Mouse (Mus musculus): ENCODE measurements at regions not wholly inside any gene's neighbourhood (a gene's known extent, or its start where the extent isn't known, plus 50 kb on each side); places are given as distances from the start of the nearest gene placed in this dataset.

DNA sequence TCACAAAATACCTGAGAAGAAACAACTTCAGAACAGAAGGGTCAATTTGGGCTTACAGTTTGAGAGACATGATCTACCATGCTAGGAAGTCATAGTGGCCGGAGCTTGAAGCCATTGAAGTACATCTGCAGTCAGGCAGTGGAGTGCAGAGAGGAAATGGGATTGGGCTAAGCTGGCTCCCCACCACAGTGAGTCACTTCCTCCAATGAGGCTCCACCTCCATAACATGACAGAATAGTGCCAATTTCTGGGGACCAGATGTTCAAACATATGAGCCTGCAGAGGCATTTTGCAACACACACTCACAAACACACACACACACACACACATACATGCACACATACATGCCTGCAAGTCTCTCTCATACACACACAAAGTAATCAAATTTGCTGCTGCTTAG lies 93.7 kb upstream of the Ppp1r26 start:
- no peak for DNase-seq

DNA sequence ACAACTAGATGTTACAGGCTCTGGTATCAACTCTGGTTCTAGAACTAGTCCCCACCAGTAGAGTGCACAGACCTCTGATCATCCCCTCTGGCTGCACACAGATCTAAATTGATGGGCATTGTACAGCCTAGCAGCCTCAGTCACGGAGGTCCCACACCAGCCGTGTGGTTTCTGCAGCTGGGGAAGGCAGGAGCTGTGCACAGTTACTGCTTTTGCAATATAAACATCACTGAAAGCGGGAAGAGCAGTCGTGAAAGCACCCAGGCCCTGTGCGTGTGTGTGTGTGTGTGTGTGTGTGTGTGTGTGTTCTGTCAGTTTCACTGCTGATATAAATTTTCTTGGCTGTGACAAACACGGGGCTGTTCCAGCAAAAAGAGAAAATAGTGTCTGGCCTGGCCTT lies 84.4 kb upstream of the Ppp1r26 start:
- no peak for DNase-seq

DNA sequence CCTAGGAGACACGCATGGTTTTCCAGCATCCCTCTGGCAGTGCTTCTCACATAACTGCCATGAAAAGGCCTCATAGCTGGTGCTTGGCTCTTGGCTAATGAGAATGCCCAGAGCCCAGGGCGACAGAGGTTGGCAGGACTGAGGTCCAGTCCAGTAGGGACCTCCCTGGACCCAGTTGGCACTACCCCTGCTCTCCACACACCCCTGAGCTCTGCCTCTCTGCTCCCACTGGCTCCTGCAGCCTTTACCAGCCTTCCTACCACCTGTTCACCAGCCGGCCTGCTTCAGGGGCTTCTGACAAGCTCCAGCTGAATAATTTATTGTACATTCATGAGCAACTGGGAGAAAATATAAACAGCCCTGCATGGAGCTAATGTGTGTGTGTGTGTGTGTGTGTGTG lies 82.0 kb upstream of the Ppp1r26 start:
- DNase-seq: no peak

DNA sequence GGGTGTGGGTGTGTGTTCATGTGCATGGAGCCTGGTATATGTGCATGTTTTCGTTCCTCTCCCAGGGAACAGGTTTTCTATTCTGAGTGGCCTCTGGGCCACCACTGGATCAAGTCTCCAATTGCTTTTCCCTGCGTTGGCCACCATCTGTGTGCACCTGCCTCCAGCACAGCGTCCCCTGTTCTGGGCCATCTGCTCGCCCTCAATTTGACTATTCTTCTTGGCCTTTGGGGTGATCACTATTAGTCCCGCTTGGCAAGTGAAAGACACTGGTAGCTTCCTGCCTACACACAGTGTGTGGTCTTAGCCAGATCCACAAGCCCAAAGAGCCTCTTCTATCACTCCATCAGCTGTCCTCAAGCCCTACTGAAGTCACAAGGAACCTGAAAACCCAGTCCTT lies 80.8 kb upstream of the Ppp1r26 start:
- DNase-seq: no peak

DNA sequence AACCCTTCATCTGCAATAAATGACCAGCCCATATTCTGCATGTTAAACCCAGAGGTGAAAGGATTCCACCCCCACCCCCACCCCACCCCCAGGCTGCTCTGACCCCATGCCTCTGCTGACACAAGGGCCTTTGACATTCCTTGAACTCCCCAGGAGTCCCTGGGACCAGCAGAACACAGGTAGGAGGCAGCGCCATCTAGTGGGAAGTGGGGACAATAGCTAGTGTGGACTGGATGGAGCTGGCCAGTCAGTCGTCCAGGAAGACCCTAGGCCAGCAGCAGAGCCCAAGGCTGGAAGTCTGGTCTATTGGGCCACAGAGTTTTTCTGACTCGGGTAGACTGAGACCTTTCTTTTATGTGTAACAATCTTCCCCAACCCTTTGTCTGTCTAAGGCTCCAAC lies 71.8 kb upstream of the Ppp1r26 start:
- peak; percentile 76 for DNase-seq

DNA sequence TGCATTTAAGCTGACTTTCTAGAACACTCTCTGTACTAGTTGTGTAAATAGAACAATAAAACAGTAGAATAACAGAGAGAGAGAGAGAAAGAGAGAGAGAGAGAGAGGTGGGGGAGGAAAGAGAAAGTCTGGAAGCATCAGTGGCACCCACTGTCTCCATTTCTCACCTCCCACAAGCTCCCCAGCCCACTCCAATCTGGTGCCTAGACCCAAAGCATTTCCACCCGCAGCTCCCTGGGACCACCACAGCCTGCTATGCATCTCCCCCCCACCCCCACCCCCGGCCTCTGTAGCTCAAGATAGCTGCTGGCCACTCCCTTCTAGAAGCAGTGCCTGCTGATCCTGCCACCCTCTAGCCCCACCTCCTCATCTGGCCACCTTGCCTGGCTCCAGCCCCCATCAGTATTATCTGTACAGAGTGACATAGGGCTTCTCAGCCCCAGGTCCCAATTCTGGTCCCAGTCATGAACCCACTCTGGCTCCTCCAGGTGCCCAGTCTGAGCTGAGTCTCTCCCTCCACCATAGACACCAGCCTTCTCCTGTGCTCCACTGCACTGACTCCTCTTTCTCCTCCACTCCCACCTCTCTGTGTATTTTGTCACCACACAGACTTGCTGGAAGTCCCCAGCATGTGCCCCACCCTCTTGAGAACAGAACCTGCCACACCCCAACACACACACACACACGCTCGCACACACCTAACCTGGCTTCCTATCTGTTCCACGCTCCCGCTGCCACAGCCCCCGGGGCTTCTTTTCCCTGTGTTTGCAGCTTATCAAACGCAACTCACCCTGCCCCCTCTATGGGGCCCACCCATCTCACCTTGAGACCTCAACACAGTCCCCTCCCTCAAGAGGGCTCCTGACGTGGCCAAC lies 68.4 kb upstream of the Ppp1r26 start:
- DNase-seq: no peak

DNA sequence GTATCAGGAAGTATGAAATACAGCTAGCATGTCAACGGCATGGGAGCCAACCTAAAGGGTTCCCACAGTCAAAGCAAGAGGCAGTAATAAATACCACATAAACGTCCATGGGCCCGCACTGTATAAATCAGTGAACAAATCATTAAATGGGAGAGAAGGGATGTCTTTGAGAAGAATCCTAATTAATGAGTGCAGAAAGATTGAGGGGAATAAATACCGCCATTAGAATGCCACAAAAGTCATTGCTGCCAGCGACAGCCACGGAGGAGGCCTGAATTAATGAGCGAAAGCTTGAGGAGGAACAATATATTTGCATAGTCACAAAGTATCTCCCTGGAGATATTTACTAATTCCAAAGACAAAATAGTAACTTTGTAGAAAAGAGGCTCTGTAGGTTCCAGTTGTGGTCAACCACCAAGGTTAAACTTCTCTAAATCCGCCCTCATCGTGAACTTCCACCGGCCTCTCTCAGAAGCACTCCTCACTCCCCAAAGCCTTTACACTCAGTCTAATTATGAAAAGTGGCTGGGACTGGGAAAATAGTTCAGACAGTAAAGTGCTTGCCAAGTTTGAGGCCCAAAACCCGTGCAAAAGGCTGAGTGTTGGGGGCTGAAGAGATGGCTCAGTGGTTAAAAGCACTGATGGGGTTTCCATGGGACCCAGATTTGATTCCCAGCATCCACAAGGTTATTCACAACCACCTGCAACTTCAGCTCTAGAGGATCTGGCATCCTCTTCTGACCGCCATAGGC lies 64.4 kb upstream of the Ppp1r26 start:
- no peak for DNase-seq

DNA sequence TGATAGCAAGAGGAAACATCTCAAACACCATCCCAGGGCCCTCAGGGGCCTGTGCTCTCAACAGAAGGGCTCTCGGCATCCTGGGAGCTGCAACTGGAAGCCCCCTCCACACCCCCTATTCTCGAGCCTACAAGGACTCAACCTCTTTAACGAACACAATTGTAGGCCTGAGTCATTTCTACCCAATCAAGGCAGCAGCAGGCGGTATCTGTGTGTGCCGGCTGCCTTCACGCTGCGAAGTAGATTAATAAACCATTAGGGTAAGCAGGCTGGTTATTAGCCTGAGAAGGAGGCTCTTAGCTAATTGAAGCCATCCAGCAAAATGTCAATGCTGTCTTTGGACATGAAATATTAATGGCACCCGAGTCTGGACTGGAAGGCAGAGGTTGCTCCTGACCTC lies 61.7 kb upstream of the Ppp1r26 start:
- DNase-seq: no peak

DNA sequence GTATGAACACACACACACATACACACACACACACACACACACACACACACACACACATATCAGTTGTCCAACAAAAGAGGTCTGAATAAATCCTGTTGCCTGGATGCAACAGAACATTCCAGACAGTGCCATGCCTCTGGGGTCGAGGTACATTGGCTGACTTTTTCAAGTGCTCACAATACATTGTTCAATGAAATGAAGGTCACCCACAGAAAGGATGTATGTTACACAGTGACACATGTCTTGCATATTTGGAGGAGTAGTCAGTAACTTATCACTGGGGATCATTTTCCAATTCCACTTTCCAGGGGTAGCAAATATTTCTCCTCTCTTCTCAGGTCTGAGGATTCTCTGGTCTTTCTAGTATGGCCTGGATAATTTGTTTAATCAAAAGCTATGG lies 59.8 kb upstream of the Ppp1r26 start:
- no peak for DNase-seq

DNA sequence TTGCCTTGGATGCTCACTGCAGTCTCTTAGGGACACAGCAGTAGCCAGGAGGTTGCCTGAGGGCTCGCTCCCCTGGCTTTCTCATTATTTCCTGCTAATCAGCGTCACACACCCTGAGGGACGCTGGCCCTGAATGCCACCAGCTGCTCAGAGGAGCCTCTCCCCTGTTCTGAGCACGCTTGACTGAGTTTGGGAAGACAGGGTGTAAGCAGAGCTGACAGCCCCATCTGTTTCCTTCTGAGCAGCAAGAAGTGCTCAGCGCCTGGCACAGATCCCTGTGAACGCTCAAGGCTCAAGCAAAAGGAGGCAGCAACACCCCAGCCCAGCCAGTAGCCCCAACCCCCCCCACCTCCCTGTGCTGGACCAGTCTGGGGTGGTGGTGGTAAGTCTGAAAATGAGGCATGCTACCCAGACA lies 59.2 kb upstream of the Ppp1r26 start:
- DNase-seq: peak; percentile 94

DNA sequence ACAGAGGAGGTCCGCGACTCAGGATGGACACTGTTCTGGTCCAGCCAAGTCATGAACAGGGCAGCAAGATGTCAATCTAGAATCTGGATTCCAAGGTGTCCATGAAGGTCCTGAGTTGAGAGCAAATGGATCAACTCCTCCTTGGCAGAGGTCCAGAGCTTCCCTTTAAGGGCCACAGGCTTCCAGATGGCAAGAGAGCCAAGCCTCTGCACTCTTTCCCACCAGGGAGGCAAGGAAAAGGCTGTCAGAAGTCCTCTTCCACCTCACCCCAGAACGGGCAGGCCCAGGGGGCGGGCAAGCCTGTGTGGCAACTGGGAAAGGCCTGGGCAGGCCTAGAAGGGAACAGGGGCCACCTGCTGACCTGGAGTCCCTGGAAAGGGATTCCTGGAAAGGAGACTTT lies 58.7 kb upstream of the Ppp1r26 start:
- peak; percentile 80 for DNase-seq

DNA sequence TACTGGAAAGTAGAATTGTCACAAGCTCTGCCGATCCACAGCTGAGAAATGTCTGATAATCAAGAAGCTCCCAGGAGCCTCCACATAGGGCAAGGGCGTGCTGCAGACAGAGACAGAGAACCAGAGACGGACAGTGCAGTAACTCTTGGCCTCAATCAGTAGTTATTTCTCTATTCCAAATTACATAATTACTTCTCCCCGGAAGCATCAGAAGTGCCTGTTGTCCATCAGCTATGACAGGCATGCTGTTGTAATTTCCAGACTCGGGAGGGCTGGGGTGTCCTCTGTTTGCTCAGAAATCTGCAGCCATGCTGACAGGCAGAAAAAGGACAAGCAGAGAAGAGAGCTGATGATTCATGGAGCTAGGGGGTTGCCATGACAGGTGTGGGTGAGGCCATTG lies 56.9 kb upstream of the Ppp1r26 start:
- no peak for DNase-seq

DNA sequence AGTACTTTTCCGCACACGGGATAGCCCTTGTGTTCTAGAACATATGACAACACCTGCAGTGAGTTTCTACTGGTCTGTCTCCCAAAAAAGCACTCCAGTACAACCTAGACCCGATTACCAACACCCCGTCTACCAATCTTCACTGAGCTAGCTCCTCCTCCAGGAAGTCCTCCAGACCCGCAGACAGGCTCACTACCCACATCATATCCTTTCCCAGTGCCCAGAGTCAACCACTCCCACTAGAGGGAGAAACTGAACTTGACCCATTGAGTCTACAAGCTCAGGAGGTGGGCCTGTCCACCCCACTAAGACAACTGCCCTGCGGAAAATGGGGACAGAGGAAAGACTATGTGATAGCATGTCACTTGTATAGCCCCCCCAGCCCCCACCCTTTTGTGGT lies 51.2 kb upstream of the Ppp1r26 start:
- DNase-seq: no peak
